Mouse (Mus musculus) MEL (cell line): Measurements from ENCODE around the gene Mms19. TPM values are rescaled to one million over a fixed set of nuclear protein-coding genes. Genes with fewer than 3 reads are reported as not detected.

Experiments
- DNase-seq: peaks from one replicate; pipeline ENCODE4 v3.0.0; 2011; ENCODE audit warnings: low read depth, low spot score
- H3K27ac ChIP-seq: 2 replicates; pipeline ENCODE4 v1.5.1; 2012; ENCODE audit warnings: low read depth, mild to moderate bottlenecking, control low read depth, low read length, moderate library complexity; ENCODE audit not compliant: control insufficient read depth
- H3K27me3 ChIP-seq, 2 experiments: fragments of 150-350 bp in 1 of 2; sonication (generic) in 1 of 2; 2 replicates each; pipeline ENCODE4 v1.6.1; 2012; ENCODE audit warnings: low read length in 2 of 2, mild to moderate bottlenecking in 2 of 2, improper control_type of control experiment in 1 of 2, moderate library complexity in 1 of 2; ENCODE audit not compliant: insufficient read depth in 2 of 2, control insufficient read depth in 1 of 2
- H3K36me3 ChIP-seq, 2 experiments: 2 replicates each; pipeline ENCODE4 v1.6.1; 2012 to 2014; ENCODE audit warnings: low read length in 2 of 2, improper control_type of control experiment in 1 of 2, inconsistent platforms in 1 of 2, mild to moderate bottlenecking in 1 of 2; ENCODE audit not compliant: insufficient read depth in 2 of 2, control insufficient read depth in 1 of 2
- H3K4me1 ChIP-seq, 2 experiments: fragments of 150-350 bp in 1 of 2; sonication (generic) in 1 of 2; 2 replicates each; pipeline ENCODE4 v1.6.1; 2012; ENCODE audit warnings: low read length in 2 of 2, improper control_type of control experiment in 1 of 2, mild to moderate bottlenecking in 1 of 2; ENCODE audit not compliant: insufficient read depth in 2 of 2, control insufficient read depth in 1 of 2
- H3K4me3 ChIP-seq, 2 experiments: fragments of 150-350 bp in 1 of 2; sonication (generic) in 1 of 2; 2 replicates each; pipeline ENCODE4 v1.5.1; 2012; ENCODE audit warnings: low read depth in 2 of 2, low read length in 2 of 2, mild to moderate bottlenecking in 2 of 2, moderate library complexity in 2 of 2, control low read depth in 1 of 2, improper control_type of control experiment in 1 of 2; ENCODE audit not compliant: control insufficient read depth in 1 of 2, insufficient read depth in 1 of 2
- H3K79me2 ChIP-seq: 2 replicates; pipeline ENCODE4 v1.6.1; 2012; ENCODE audit warnings: mild to moderate bottlenecking, low read length, moderate library complexity; ENCODE audit not compliant: control insufficient read depth, poor library complexity, insufficient read depth
- H3K9ac ChIP-seq: 2 replicates; pipeline ENCODE4 v1.6.1; 2012; ENCODE audit warnings: low read depth, mild to moderate bottlenecking, control low read depth, low read length, moderate library complexity; ENCODE audit not compliant: control insufficient read depth, poor library complexity, severe bottlenecking
- H3K9me3 ChIP-seq: fragments of 150-350 bp; sonication (generic); replicated peaks from 2 replicates; pipeline ENCODE4 v1.6.1; 2012; ENCODE audit warnings: mild to moderate bottlenecking, low read length, improper control_type of control experiment, moderate library complexity; ENCODE audit not compliant: insufficient read depth
- BHLHE40 ChIP-seq: IDR thresholded peaks from 2 replicates; pipeline ENCODE4 v1.6.1; 2012; ENCODE audit warnings: low read depth, mild to moderate bottlenecking, inconsistent platforms, low read length, improper control_type of control experiment, borderline replicate concordance
- CTCF ChIP-seq, 3 experiments: IDR thresholded peaks in 2 of 3; conservative IDR thresholded peaks in 1 of 3; 2 replicates each; pipeline ENCODE4 v1.5.1; 2011 to 2012; ENCODE audit warnings: low read length in 3 of 3, low read depth in 2 of 3, mild to moderate bottlenecking in 2 of 3, improper control_type of control experiment in 1 of 3, inconsistent platforms in 1 of 3, mixed read lengths in 1 of 3, moderate library complexity in 1 of 3; ENCODE audit not compliant: control insufficient read depth in 1 of 3, insufficient read depth in 1 of 3, poor library complexity in 1 of 3, severe bottlenecking in 1 of 3
- HCFC1 ChIP-seq: IDR thresholded peaks from 2 replicates; pipeline ENCODE4 v1.6.1; 2012; ENCODE audit warnings: low read depth, mild to moderate bottlenecking, inconsistent platforms, low read length, improper control_type of control experiment, moderate library complexity
- KAT2A ChIP-seq: conservative IDR thresholded peaks from 2 replicates; pipeline ENCODE4 v1.6.1; 2012; ENCODE audit warnings: low read depth, low read length, improper control_type of control experiment, inconsistent platforms
- MAZ ChIP-seq: IDR thresholded peaks from 2 replicates; pipeline ENCODE4 v1.6.1; 2012; ENCODE audit warnings: low read depth, mild to moderate bottlenecking, inconsistent platforms, low read length, improper control_type of control experiment
- MYB ChIP-seq: IDR thresholded peaks from 2 replicates; pipeline ENCODE4 v1.6.1; 2011; ENCODE audit warnings: mild to moderate bottlenecking, low read depth, low read length, improper control_type of control experiment
- MYC ChIP-seq: IDR thresholded peaks from 2 replicates; pipeline ENCODE4 v1.6.1; 2011; ENCODE audit warnings: low read depth, mild to moderate bottlenecking, low read length, improper control_type of control experiment, moderate library complexity
- NELFE ChIP-seq: IDR thresholded peaks from 2 replicates; pipeline ENCODE4 v1.6.1; 2011; ENCODE audit warnings: low read depth, low read length, improper control_type of control experiment
- POLR2A ChIP-seq, 2 experiments: IDR thresholded peaks; 2 replicates each; pipeline ENCODE4 v1.6.1; 2011 to 2012; ENCODE audit warnings: low read length in 2 of 2, mild to moderate bottlenecking in 2 of 2, control low read depth in 1 of 2, improper control_type of control experiment in 1 of 2, low read depth in 1 of 2, moderate library complexity in 1 of 2; ENCODE audit not compliant: control insufficient read depth in 1 of 2, insufficient read depth in 1 of 2, poor library complexity in 1 of 2
- SMC3 ChIP-seq: IDR thresholded peaks from 2 replicates; pipeline ENCODE4 v1.6.1; 2011; ENCODE audit warnings: low read depth, low read length, improper control_type of control experiment
- TCF12 ChIP-seq: IDR thresholded peaks from 2 replicates; pipeline ENCODE4 v1.6.1; 2014; ENCODE audit warnings: low read depth, mild to moderate bottlenecking, inconsistent platforms, low read length, improper control_type of control experiment, moderate library complexity
- USF2 ChIP-seq, 2 experiments: IDR thresholded peaks; 2 replicates each; pipeline ENCODE4 v1.6.1; 2011 to 2012; ENCODE audit warnings: improper control_type of control experiment in 2 of 2, low read length in 2 of 2, borderline replicate concordance in 1 of 2, inconsistent platforms in 1 of 2, low read depth in 1 of 2, mild to moderate bottlenecking in 1 of 2; ENCODE audit not compliant: insufficient read depth in 1 of 2
- ZKSCAN1 ChIP-seq: IDR thresholded peaks from 2 replicates; pipeline ENCODE4 v1.6.1; 2012; ENCODE audit warnings: low read depth, mild to moderate bottlenecking, inconsistent platforms, low read length, improper control_type of control experiment, moderate library complexity
- ZMIZ1 ChIP-seq: IDR thresholded peaks from 2 replicates; pipeline ENCODE4 v1.6.1; 2012; ENCODE audit warnings: low read depth, mild to moderate bottlenecking, inconsistent platforms, low read length, improper control_type of control experiment, moderate library complexity
- polyA plus RNA-seq, 2 experiments: library from polyadenylated mRNA; stranded (reverse) in 1 of 2; unstranded in 1 of 2; fragments of >175 nt in 1 of 2; fragments of >200 nt in 1 of 2; gene quantifications; 2 replicates each; pipeline versions ENCODE4 v1.2.1 to v1.2.4; 2012; ENCODE audit warnings: low replicate concordance in 2 of 2, low read depth in 1 of 2; ENCODE audit not compliant: insufficient read length in 2 of 2, insufficient read depth in 1 of 2, missing spikeins in 1 of 2
- total RNA-seq: library from RNA; depleted of rRNA; stranded (reverse); fragments of 300-350 nt; gene quantifications from 2 replicates; pipeline ENCODE4 v1.2.3, GENCODE M21; 2012

Mms19 gene
- total and polyA plus RNA-seq, 3 experiments = 25.6 to 88.6 TPM; not detected in 1

GRCm38 (mm10) chr19:42001253-42001980 lies 20.5 kb upstream of the Mms19 start:
- H3K27ac ChIP-seq = no peak overlapping the region
- no peak overlapping the region for H3K9ac ChIP-seq

GRCm38 (mm10) chr19:42000446-42000958 lies 19.5 kb upstream of the Mms19 start:
- H3K79me2 ChIP-seq = no peaks in the 10 kb centered on the region
- no peaks in the 10 kb centered on the region for H3K9me3 ChIP-seq
- H3K4me1 ChIP-seq = peaks cover 2 to 6% of the 10 kb centered on the region in 2 experiments
- no peak for DNase-seq
- H3K27ac ChIP-seq = no peak overlapping the region
- no peak overlapping the region for H3K9ac ChIP-seq
- H3K36me3 ChIP-seq = peaks cover 0 to 3% of the 10 kb centered on the region in 2 experiments; a peak in 2 of 4 replicates
- H3K4me3 ChIP-seq = no peak overlapping the region
- no peaks in the 10 kb centered on the region for H3K27me3 ChIP-seq
- TF ChIP-seq MYB = no peak
- TF ChIP-seq ZKSCAN1 = no peak
- TF ChIP-seq TCF12 = no peak
- TF ChIP-seq ZMIZ1 = no peak

More at GRCm38 (mm10) chr19:42001253-42001980, 20.5 kb upstream of the Mms19 start:
- peak; percentile 31 for DNase-seq
- Histone ChIP-seq H3K9me3 (no peaks in the 10 kb centered on the region), H3K4me1 (peaks cover 2 to 13% of the 10 kb centered on the region in 2 experiments), H3K36me3 (peaks cover 0 to 8% of the 10 kb centered on the region in 2 experiments; a peak in 2 of 4 replicates), H3K79me2 (no peaks in the 10 kb centered on the region), H3K4me3 (no peak overlapping the region), H3K27me3 (no peaks in the 10 kb centered on the region)
- TF ChIP-seq ZKSCAN1 (no peak), HCFC1 (no peak), POLR2A (IDR thresholded peaks at IDR 0.05; ENCODE audit: control insufficient read depth in 1 of 2, insufficient read depth in 1 of 2, low read depth in 1 of 2, low read length in 2 of 2, poor library complexity in 1 of 2) (no peak), MYC (no peak), USF2 (IDR thresholded peaks at IDR 0.05; ENCODE audit: borderline replicate concordance in 1 of 2, insufficient read depth in 1 of 2, low read depth in 1 of 2, low read length in 2 of 2) (no peak), MAZ (no peak)

GRCm38 (mm10) chr19:41999688-42000283 lies 18.8 kb upstream of the Mms19 start:
- no peaks in the 10 kb centered on the region for H3K36me3 ChIP-seq
- no peaks in the 10 kb centered on the region for H3K9me3 ChIP-seq
- H3K4me1 ChIP-seq = no peaks in the 10 kb centered on the region
- H3K79me2 ChIP-seq = no peaks in the 10 kb centered on the region
- H3K27ac ChIP-seq = no peak overlapping the region
- no peak for TF ChIP-seq NELFE
- no peak for TF ChIP-seq CTCF (IDR thresholded peaks at IDR 0.05 in 2 of 3, conservative IDR thresholded peaks at IDR 0.05 in 1 of 3; ENCODE audit: control insufficient read depth in 1 of 3, insufficient read depth in 1 of 3, low read depth in 2 of 3, low read length in 3 of 3, poor library complexity in 1 of 3, severe bottlenecking in 1 of 3)
- no peak for TF ChIP-seq BHLHE40
- no peak for TF ChIP-seq SMC3
- TF ChIP-seq MYC = no peak
- TF ChIP-seq KAT2A = no peak
- TF ChIP-seq POLR2A (IDR thresholded peaks at IDR 0.05; ENCODE audit: control insufficient read depth in 1 of 2, insufficient read depth in 1 of 2, low read depth in 1 of 2, low read length in 2 of 2, poor library complexity in 1 of 2) = no peak
- TF ChIP-seq, all 39 proteins: peak for 0
- Histone ChIP-seq H3K27me3 (no peaks in the 10 kb centered on the region), H3K4me3 (no peak overlapping the region), H3K9ac (no peak overlapping the region)
- DNase-seq = no peak
